Mouse (Mus musculus) thymus, adult 2 months (tissue): ENCODE measurements around the gene B3galnt2. TPM values are rescaled to one million over a fixed set of nuclear protein-coding genes. Genes with fewer than 3 reads are reported as not detected.

Source experiments
- DNase-seq: peaks from one replicate; pipeline ENCODE4 v3.0.0; 2021
- H3K27ac ChIP-seq: fragments of 200-500 bp; 2 replicates; pipeline ENCODE4 v1.5.1; 2012; ENCODE audit warnings: low read length, control low read depth; ENCODE audit not compliant: control insufficient read depth, insufficient read depth
- H3K27me3 ChIP-seq: fragments of 200-500 bp; 2 replicates; pipeline ENCODE4 v1.6.1; 2012; ENCODE audit warnings: mild to moderate bottlenecking, low read length, moderate library complexity, mixed read lengths; ENCODE audit not compliant: control insufficient read depth, insufficient read depth
- H3K36me3 ChIP-seq: fragments of 200-500 bp; 2 replicates; pipeline ENCODE4 v1.6.1; 2012; ENCODE audit warnings: mild to moderate bottlenecking, low read length, moderate library complexity; ENCODE audit not compliant: control insufficient read depth, insufficient read depth
- H3K4me1 ChIP-seq: fragments of 200-500 bp; replicated peaks from 2 replicates; pipeline ENCODE4 v1.6.1; 2012; ENCODE audit warnings: low read length; ENCODE audit not compliant: control insufficient read depth, insufficient read depth
- H3K4me3 ChIP-seq: fragments of 200-500 bp; 2 replicates; pipeline ENCODE4 v1.5.1; 2012; ENCODE audit warnings: mild to moderate bottlenecking, low read length, control low read depth, moderate library complexity; ENCODE audit not compliant: control insufficient read depth, insufficient read depth
- CTCF ChIP-seq: fragments of 200-500 bp; IDR thresholded peaks from 2 replicates; pipeline ENCODE4 v1.5.1; 2012; ENCODE audit warnings: mild to moderate bottlenecking, control low read depth, low read length, moderate library complexity, borderline replicate concordance; ENCODE audit not compliant: control insufficient read depth, poor library complexity, insufficient read depth; ENCODE audit errors: extremely low read depth
- POLR2A ChIP-seq: fragments of 200-500 bp; IDR thresholded peaks from 2 replicates; pipeline ENCODE4 v1.6.1; 2012; ENCODE audit warnings: mild to moderate bottlenecking, low read length, control low read depth, moderate library complexity; ENCODE audit not compliant: control insufficient read depth, poor library complexity, insufficient read depth; ENCODE audit errors: extremely low read depth
- WGBS: fragments of 180-500 bp; shearing (Covaris S2); methylation state at CpG from one replicate; pipeline ENCODE4 v1.1.7; 2018; 5-methylcytosine and 5-hydroxymethylcytosine counted together
- polyA plus RNA-seq: library from polyadenylated mRNA; depleted of rRNA; stranded (reverse); fragments of >200 nt; gene quantifications from 2 replicates; pipeline ENCODE4 v1.2.3, GENCODE M21; 2012

Gene B3galnt2
- polyA plus RNA-seq, 1 experiment: 82.5 TPM

DNA sequence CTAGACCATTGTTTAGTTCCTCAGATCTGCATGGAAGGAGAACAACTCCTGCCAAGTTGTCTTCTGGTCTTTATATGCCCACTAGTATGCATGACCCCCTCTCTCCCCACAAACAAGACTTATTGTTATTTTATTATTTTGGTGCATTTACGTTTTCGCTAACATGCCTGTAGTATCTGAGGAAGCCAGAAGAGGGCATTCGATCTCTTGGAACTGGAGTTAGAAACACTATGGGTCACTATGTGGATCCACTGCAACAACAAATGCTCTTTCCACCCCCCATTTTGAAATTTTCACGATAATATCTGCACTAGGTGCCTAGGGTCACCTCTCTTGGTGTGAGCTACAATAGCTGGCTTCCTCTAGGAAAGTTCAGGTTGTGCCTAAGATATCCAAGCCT is 49.8 kb downstream of the B3galnt2 start:
- Histone ChIP-seq H3K27ac (no peak overlapping the region), H3K27me3 (no peaks in the 10 kb centered on the region), H3K4me3 (no peak overlapping the region), H3K4me1 (no peaks in the 10 kb centered on the region), H3K36me3 (peaks cover 65% of the 10 kb centered on the region)
- 89% methylated on average over 4 of the region's 4 CpGs for WGBS
- no peak for TF ChIP-seq CTCF
- TF ChIP-seq POLR2A: no peak
- DNase-seq: no peak

DNA sequence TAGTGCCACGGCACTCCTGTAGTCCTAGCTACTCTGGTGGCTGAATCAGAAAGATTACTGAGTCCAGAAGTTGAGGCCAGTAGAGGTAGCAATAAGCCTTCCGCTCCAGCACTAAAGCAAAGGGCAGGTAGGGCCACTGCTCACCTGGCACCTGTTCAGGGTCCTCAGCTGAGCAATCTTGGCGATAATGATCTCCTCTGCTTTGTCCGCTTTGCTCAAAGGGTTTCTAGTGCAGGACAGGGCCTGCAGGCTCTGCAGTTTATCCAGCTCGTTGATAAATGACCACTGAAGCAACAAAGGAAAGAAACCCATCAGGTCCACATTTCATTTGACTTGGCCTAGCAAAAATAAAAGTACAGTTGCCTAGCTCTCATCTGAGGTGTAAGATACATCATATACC is 50.7 kb downstream of the B3galnt2 start:
- Histone ChIP-seq H3K4me1 (no peaks in the 10 kb centered on the region), H3K27ac (no peak overlapping the region), H3K27me3 (no peaks in the 10 kb centered on the region), H3K4me3 (no peak overlapping the region), H3K36me3 (peaks cover 62% of the 10 kb centered on the region)
- TF ChIP-seq CTCF (no peak), POLR2A (no peak)
- WGBS: 93% methylated on average over 5 of the region's 5 CpGs
- no peak for DNase-seq

DNA sequence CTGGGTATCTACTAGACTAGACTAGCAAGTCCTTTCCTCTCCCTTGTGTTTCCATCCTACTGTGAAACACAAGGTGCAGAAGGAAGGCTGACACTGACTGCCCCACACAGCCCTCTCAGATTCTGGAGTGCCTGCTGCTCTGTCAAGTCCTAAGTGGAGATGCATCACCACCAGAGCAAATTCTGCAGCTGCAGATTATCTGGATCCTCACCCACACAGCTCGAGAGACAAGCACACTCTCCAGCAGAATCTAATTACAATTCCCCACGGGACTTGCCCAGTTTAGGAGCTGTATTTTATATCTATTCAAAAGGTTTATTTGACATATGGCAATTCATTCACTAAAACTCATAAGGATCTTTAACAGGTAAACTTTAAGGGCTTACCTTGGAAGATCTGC is 51.8 kb downstream of the B3galnt2 start:
- Histone ChIP-seq H3K36me3 (peaks cover 52% of the 10 kb centered on the region), H3K27me3 (no peaks in the 10 kb centered on the region), H3K4me3 (no peak overlapping the region), H3K4me1 (no peaks in the 10 kb centered on the region), H3K27ac (no peak overlapping the region)
- DNase-seq: no peak
- no peak for TF ChIP-seq CTCF
- no peak for TF ChIP-seq POLR2A
- WGBS: 89% methylated on average over 2 of the region's 2 CpGs

DNA sequence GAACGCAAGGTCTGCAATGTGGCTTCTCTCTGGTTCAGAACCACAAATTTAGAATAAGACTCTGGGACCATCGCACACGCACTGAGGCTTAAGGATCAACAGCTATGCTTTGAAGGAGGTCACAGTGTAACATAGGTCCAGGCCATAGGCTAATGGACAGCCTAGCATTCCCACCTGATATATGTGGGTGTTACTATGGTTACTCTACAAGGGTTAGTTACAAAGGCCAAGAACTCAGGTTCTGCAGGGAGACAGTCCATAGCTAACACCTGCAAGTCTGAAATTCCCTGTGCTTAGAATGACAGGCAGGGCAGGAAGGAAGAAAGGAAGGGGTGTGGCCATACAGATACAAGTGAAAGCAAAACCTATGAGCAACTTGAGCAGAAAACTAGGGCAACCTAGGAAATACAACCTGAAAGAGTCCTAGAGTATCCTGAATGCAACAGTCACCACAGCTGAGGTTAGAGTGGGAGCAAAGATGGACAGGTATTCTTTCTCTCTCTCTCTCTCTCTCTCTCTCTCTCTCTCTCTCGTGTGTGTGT is 57.3 kb downstream of the B3galnt2 start:
- no peak for TF ChIP-seq POLR2A
- no peak for TF ChIP-seq CTCF
- Histone ChIP-seq H3K36me3 (peaks cover 21% of the 10 kb centered on the region), H3K27me3 (no peaks in the 10 kb centered on the region), H3K4me3 (no peak overlapping the region), H3K4me1 (no peaks in the 10 kb centered on the region; the same call in 1 of the 2 replicates), H3K27ac (no peak overlapping the region)
- WGBS: 90% methylated on average over 4 of the region's 4 CpGs
- no peak for DNase-seq

DNA sequence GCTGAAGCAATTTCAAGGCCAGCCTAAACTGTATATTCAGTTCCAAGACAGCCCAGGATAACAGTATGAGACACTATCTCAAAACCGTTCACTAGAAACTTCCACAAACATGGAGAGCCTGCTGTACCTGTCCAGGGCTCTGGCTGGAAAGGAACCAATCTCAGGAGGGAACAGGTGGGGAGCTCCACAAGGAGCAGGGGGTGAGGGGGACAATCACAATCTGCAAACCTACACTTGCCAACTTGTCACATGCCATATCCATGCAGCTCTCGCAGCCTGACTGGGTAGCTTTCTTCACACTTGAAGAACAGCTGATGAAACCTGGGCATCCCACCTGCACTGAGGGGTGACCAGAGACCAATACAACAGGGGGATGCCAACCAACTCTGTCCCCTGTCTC is 59.7 kb downstream of the B3galnt2 start:
- no peaks in the 10 kb centered on the region; the same call in 1 of the 2 replicates for H3K4me1 ChIP-seq
- peaks cover 23% of the 10 kb centered on the region for H3K36me3 ChIP-seq
- 93% methylated on average over 2 of the region's 2 CpGs for WGBS
- no peak overlapping the region for H3K27ac ChIP-seq
- H3K4me3 ChIP-seq: no peak overlapping the region
- DNase-seq: no peak
- TF ChIP-seq POLR2A (no peak), CTCF (no peak)
- no peaks in the 10 kb centered on the region for H3K27me3 ChIP-seq

DNA sequence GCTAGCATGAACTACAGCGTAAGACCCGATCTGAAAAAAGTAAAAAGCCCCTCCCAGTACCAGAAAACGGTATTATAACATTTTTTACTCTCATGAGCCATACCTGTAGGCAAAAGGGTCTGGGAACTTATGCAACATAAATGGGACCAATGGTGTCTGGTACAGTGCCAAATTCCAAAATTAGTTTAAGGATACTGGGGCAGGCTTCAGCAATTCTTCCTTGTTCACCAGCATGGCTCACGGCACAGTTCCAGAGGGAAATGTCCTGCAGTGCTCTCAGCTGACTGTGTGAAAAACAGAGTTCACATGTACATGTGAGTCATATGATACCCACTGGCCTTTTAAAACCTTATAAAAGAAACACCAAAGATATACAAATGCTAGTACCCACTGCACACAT is 60.3 kb downstream of the B3galnt2 start:
- no peak overlapping the region for H3K4me3 ChIP-seq
- H3K27me3 ChIP-seq: no peaks in the 10 kb centered on the region
- no peaks in the 10 kb centered on the region; the same call in 1 of the 2 replicates for H3K4me1 ChIP-seq
- 94% methylated on average over 4 of the region's 4 CpGs for WGBS
- TF ChIP-seq POLR2A (no peak), CTCF (no peak)
- no peak for DNase-seq
- no peak overlapping the region for H3K27ac ChIP-seq
- H3K36me3 ChIP-seq: peaks cover 23% of the 10 kb centered on the region; the same call in 1 of the 2 replicates

DNA sequence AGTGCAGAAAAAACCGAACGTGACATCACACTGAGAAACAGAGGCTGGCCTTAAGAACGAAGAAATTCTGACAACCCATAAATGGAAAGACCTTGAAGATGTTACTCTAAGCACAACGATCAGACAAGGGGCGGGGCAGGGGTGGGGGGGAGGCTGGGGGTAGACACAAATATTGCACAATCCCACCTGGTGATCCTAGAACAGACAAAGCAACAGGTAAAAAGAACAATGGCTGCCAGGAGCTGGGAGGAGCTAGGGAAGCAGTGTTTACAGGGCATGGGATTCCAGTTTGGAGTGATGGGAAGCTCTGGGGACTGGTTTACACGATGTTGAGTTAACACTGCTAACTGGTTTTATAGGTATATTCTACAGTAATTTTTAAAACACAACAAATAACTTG is 61.3 kb downstream of the B3galnt2 start:
- no peaks in the 10 kb centered on the region for H3K27me3 ChIP-seq
- TF ChIP-seq CTCF (no peak), POLR2A (no peak)
- H3K4me1 ChIP-seq: no peaks in the 10 kb centered on the region; the same call in 1 of the 2 replicates
- H3K4me3 ChIP-seq: no peak overlapping the region
- 96% methylated on average over 6 of the region's 6 CpGs for WGBS
- peaks cover 23% of the 10 kb centered on the region; the same call in 1 of the 2 replicates for H3K36me3 ChIP-seq
- no peak overlapping the region for H3K27ac ChIP-seq
- DNase-seq: no peak

DNA sequence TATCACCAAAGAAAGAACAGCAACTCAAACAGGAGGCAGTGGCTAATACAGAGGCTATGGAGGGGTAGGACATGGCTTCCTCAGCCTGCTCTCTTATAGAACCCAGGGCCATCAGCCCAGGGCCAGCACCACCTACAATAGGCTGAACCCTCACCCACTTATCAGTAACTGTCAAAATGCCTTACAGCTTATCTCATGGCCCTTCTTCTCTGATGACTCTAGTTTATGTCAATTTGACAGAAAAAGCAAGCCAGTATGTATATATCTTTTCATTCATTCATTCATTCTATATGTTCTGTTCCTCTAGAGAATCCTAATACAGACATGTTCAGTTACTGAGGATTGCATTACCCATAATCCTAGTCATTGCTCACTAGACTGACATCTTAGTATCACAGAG is 64.0 kb downstream of the B3galnt2 start:
- no peak for DNase-seq
- Histone ChIP-seq H3K4me1 (no peaks in the 10 kb centered on the region), H3K27ac (no peak overlapping the region), H3K4me3 (no peak overlapping the region), H3K27me3 (no peaks in the 10 kb centered on the region), H3K36me3 (peaks cover 19% of the 10 kb centered on the region; the same call in 1 of the 2 replicates)
- TF ChIP-seq POLR2A (no peak), CTCF (no peak)
